Mouse (Mus musculus): Measurements from ENCODE around the gene Myrip. TPM values are rescaled to one million over a fixed set of nuclear protein-coding genes. Genes with fewer than 3 reads are reported as not detected.

Gene Myrip
- polyA plus RNA-seq, 1 experiment from 2014 or later: 5.4 TPM

DNA sequence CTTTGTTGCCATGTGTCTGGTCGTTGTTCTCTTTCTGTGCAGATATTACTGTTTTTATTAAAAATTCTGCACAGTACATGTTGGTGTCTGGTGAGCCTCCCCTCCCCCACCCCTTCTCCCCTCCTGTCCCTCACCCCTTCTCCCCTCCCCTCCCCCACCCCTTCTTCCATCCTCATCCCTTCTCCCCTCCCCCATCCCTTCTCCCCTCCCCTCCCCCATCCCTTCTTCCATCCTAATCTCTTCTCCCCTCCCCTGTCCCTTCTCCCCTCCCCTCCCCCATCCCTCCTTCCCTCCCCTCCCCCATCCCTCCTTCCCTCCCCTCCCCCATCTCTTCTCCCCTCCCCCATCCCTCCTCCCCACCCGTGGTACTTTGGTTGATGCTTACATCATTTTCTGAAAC lies 135.5 kb downstream of the Myrip start:
- no peaks in the 10 kb centered on the region for H3K27me3 ChIP-seq (ENCODE audit: control insufficient read depth, insufficient read depth, low read length)
- H3K9ac ChIP-seq (replicated peaks; ENCODE audit: low read length): no peak overlapping the region
- H3K4me1 ChIP-seq (ENCODE audit: control insufficient read depth, insufficient read depth, low read length): no peaks in the 10 kb centered on the region
- DNase-seq: no peak
- no peak overlapping the region for H3K4me3 ChIP-seq (replicated peaks; ENCODE audit: low read depth, low read length)
- no peak overlapping the region for H3K27ac ChIP-seq (replicated peaks; ENCODE audit: low read depth, low read length)
- 69% methylated on average over 2 of the region's 2 CpGs for WGBS
- no peak overlapping the region for H3K4me2 ChIP-seq (ENCODE audit: low read length)
- H3K9me3 ChIP-seq (ENCODE audit: control insufficient read depth, low read length): no peaks in the 10 kb centered on the region
- no peak for ATAC-seq (ENCODE audit: low FRiP score, low TSS enrichment)
- H3K36me3 ChIP-seq (ENCODE audit: control insufficient read depth, insufficient read depth, low read length): no peaks in the 10 kb centered on the region

DNA sequence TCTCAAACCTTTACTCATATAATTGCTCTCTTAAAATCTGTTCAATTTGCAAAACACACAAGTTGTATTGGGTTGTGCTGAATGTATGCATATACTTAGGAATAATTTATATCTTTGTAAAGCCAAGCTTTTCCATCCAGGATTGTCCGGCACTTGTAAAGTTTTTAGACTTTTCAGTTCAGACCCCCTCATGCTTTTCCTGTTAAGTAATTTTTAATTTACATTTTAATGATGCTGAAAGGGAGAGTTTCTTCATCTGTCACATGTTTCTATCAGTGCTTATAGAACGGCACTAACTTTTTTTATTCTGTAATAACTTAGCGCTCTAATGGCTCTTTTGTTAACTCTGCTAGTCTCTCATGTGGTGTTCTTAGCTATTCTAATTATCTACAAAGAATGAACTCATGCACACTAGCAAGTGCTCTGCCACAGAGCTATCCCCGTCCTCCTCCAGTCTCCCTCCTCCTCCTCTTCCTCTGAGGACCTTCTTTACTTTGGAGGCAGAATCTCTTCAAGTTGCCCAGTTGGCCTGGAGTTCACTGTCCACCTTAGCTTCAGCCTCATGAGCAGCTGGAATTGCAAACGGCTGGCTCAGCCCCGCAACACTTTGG lies 136.1 kb downstream of the Myrip start:
- WGBS: 60% methylated on average over 6 of the region's 6 CpGs
- no peak overlapping the region for H3K4me2 ChIP-seq (ENCODE audit: low read length)
- H3K27me3 ChIP-seq (ENCODE audit: control insufficient read depth, insufficient read depth, low read length): no peaks in the 10 kb centered on the region
- no peaks in the 10 kb centered on the region for H3K9me3 ChIP-seq (ENCODE audit: control insufficient read depth, low read length)
- no peaks in the 10 kb centered on the region for H3K4me1 ChIP-seq (ENCODE audit: control insufficient read depth, insufficient read depth, low read length)
- H3K4me3 ChIP-seq (replicated peaks; ENCODE audit: low read depth, low read length): no peak overlapping the region
- H3K36me3 ChIP-seq (ENCODE audit: control insufficient read depth, insufficient read depth, low read length): no peaks in the 10 kb centered on the region
- H3K27ac ChIP-seq (replicated peaks; ENCODE audit: low read depth, low read length): no peak overlapping the region
- no peak overlapping the region for H3K9ac ChIP-seq (replicated peaks; ENCODE audit: low read length)
- no peak for ATAC-seq (ENCODE audit: low FRiP score, low TSS enrichment)
- no peak for DNase-seq

DNA sequence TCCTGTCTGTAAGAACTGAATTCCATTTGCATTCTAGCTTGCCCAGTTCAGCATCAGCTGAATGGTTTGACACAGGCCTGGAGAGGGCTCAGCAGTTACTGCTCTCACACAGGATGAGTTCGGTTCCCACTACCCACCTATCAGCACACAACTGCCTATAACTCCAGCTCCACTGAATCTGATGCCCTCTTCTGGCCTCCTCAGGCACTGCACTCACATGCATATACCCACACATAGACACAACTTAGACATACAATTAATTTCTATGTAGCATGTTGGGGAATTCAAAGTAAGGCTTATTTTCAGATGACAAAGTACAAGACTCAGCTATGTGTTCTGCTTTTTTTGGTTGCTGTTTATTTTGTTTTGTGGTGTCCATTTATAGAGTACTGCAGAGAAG lies 137.0 kb downstream of the Myrip start:
- Histone ChIP-seq H3K27me3 (ENCODE audit: control insufficient read depth, insufficient read depth, low read length) (no peaks in the 10 kb centered on the region), H3K9me3 (ENCODE audit: control insufficient read depth, low read length) (no peaks in the 10 kb centered on the region), H3K4me1 (ENCODE audit: control insufficient read depth, insufficient read depth, low read length) (no peaks in the 10 kb centered on the region), H3K36me3 (ENCODE audit: control insufficient read depth, insufficient read depth, low read length) (no peaks in the 10 kb centered on the region), H3K4me2 (ENCODE audit: low read length) (no peak overlapping the region), H3K9ac (replicated peaks; ENCODE audit: low read length) (no peak overlapping the region), H3K4me3 (replicated peaks; ENCODE audit: low read depth, low read length) (no peak overlapping the region), H3K27ac (replicated peaks; ENCODE audit: low read depth, low read length) (no peak overlapping the region)
- 92% methylated on average over 1 of the region's 1 CpGs for WGBS
- DNase-seq (no peak), ATAC-seq (ENCODE audit: low FRiP score, low TSS enrichment) (no peak)

DNA sequence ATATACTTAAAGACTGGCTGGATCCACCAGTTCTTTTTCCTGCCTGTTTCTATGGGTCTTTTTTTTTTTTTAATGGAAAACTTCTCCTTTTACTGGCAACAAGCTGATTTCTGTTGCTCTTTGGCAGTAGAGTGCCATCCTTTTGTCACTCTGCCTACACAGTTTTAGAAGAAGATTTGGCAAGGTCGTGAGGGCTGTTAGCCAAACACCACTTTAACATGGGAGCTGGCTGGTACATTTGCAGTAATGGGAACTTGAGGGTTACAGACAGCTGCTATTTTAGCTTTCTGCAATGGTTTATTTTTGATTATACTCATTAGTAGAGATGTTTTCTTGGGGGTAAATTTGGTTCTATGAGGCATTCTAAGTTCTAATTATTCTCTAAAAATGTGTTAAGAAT lies 137.5 kb downstream of the Myrip start:
- no peak overlapping the region for H3K4me3 ChIP-seq (replicated peaks; ENCODE audit: low read depth, low read length)
- H3K4me1 ChIP-seq (ENCODE audit: control insufficient read depth, insufficient read depth, low read length): no peaks in the 10 kb centered on the region
- ATAC-seq (ENCODE audit: low FRiP score, low TSS enrichment) (no peak), DNase-seq (no peak)
- H3K4me2 ChIP-seq (ENCODE audit: low read length): no peak overlapping the region
- no peaks in the 10 kb centered on the region for H3K27me3 ChIP-seq (ENCODE audit: control insufficient read depth, insufficient read depth, low read length)
- no peaks in the 10 kb centered on the region for H3K36me3 ChIP-seq (ENCODE audit: control insufficient read depth, insufficient read depth, low read length)
- H3K9me3 ChIP-seq (ENCODE audit: control insufficient read depth, low read length): no peaks in the 10 kb centered on the region
- H3K9ac ChIP-seq (replicated peaks; ENCODE audit: low read length): no peak overlapping the region
- no peak overlapping the region for H3K27ac ChIP-seq (replicated peaks; ENCODE audit: low read depth, low read length)
- 82% methylated on average over 1 of the region's 1 CpGs for WGBS

DNA sequence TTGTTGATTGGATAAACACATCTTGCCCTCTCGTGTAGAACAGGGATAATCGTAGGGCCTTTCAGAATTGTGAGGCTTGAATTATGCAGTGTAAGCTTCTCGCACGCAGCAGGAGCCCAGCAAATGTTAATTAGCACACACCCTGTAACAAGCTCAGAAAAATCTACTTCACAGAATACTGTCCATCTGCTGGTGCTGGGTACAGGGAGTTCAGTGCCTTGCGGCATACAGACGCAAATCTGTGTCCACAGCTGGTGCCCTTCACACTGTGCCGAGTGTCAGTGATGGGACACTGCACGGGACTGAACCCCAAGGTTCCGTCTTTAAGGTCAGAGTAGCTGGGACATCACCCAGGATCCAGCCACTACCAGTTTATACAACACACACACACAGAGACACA lies 143.3 kb downstream of the Myrip start:
- Histone ChIP-seq H3K4me1 (ENCODE audit: control insufficient read depth, insufficient read depth, low read length) (no peaks in the 10 kb centered on the region), H3K4me2 (ENCODE audit: low read length) (no peak overlapping the region), H3K27me3 (ENCODE audit: control insufficient read depth, insufficient read depth, low read length) (no peaks in the 10 kb centered on the region), H3K4me3 (replicated peaks; ENCODE audit: low read depth, low read length) (no peak overlapping the region), H3K36me3 (ENCODE audit: control insufficient read depth, insufficient read depth, low read length) (no peaks in the 10 kb centered on the region), H3K9me3 (ENCODE audit: control insufficient read depth, low read length) (no peaks in the 10 kb centered on the region), H3K27ac (replicated peaks; ENCODE audit: low read depth, low read length) (no peak overlapping the region), H3K9ac (replicated peaks; ENCODE audit: low read length) (no peak overlapping the region)
- ATAC-seq (ENCODE audit: low FRiP score, low TSS enrichment) (no peak), DNase-seq (no peak)
- WGBS: 63% methylated on average over 9 of the region's 9 CpGs

DNA sequence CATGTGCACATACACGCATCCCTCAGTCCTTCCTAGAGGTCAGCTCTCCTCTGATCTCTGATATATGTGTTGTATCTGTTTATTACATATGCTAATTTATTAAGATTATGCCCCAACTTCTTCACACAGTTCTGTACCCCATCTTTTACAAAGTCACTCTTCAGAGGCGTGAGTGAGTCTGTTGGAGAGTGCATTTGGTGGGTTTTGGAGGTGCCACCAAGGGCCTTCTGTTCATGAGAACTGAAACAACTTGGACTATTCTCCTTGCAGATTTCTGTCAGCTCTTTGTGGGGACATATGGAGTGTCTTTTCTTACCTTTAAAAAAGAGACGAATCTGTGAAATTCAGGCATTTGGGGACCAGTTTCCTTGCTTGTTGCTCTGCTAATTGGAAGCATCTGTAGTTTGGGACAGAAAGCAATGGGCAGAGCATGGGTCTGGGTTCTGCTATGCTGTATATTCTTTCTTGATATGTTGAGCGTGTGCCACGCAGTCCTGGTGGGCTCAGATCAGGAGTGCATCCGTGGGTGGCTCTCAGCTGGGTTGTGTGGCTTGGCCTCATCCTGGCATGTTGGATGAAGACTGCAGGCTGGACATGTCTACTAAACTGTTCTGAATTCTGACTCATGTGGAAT lies 148.5 kb downstream of the Myrip start:
- no peak for ATAC-seq (ENCODE audit: low FRiP score, low TSS enrichment)
- WGBS: 87% methylated on average over 6 of the region's 6 CpGs
- Histone ChIP-seq H3K9ac (replicated peaks; ENCODE audit: low read length) (no peak overlapping the region), H3K4me3 (replicated peaks; ENCODE audit: low read depth, low read length) (no peak overlapping the region), H3K4me1 (ENCODE audit: control insufficient read depth, insufficient read depth, low read length) (no peaks in the 10 kb centered on the region), H3K27ac (replicated peaks; ENCODE audit: low read depth, low read length) (no peak overlapping the region), H3K4me2 (ENCODE audit: low read length) (no peak overlapping the region), H3K36me3 (ENCODE audit: control insufficient read depth, insufficient read depth, low read length) (no peaks in the 10 kb centered on the region), H3K9me3 (ENCODE audit: control insufficient read depth, low read length) (no peaks in the 10 kb centered on the region), H3K27me3 (ENCODE audit: control insufficient read depth, insufficient read depth, low read length) (no peaks in the 10 kb centered on the region)
- DNase-seq: no peak

DNA sequence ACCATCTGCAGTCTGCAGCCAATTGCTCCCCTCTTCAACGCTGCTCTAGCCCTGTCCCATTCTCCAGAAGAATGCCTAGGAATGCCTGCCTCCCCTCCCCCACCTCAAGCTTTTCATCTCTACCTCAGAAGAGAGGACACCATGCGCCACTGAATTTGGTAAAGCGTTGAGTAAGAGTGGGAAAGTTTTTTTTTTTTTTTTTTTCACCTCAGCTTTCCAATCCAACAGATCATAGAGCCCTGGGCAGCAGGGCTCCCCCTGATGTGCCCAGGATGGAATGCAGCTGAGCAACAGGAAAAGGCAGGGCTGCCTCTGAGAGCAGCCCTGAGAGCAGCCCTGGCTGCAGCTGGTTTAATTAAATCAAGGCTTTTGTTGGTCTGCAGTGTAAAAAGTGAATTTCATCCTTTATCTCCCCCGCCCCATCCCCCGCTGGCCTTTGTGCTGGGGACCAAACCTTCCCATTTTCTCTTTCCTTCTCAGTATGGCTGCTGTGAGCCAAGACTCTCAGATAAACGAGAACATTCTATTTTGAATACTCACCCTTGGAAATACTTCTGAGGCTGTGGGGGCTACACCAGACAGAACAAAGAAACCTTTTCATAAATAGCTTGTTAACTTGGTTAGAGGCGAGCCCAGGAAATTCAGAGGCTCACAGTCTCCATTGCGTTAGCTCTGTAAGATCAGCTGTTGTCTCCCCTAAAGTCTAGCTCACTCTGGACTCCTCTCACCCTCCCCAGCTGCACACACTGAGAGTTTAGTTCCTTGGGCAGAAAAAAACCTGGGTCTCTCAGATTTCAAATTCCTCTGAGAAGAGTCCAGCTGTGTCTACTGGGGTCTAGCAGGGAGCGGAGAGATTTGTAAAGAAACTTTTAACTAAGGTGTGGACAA lies 154.7 kb downstream of the Myrip start:
- H3K4me3 ChIP-seq (replicated peaks; ENCODE audit: low read depth, low read length): no peak overlapping the region
- DNase-seq (peak; percentile 68), ATAC-seq (ENCODE audit: low FRiP score, low TSS enrichment) (no peak)
- no peak overlapping the region for H3K4me2 ChIP-seq (ENCODE audit: low read length)
- H3K9ac ChIP-seq (replicated peaks; ENCODE audit: low read length): no peak overlapping the region
- H3K9me3 ChIP-seq (ENCODE audit: control insufficient read depth, low read length): no peaks in the 10 kb centered on the region
- no peaks in the 10 kb centered on the region for H3K4me1 ChIP-seq (ENCODE audit: control insufficient read depth, insufficient read depth, low read length)
- 10% methylated on average over 9 of the region's 9 CpGs for WGBS
- no peaks in the 10 kb centered on the region for H3K27me3 ChIP-seq (ENCODE audit: control insufficient read depth, insufficient read depth, low read length)
- H3K36me3 ChIP-seq (ENCODE audit: control insufficient read depth, insufficient read depth, low read length): no peaks in the 10 kb centered on the region
- H3K27ac ChIP-seq (replicated peaks; ENCODE audit: low read depth, low read length): 0 out of 2 replicates have a peak overlapping the region, but pooled peaks have one; percentile 52

DNA sequence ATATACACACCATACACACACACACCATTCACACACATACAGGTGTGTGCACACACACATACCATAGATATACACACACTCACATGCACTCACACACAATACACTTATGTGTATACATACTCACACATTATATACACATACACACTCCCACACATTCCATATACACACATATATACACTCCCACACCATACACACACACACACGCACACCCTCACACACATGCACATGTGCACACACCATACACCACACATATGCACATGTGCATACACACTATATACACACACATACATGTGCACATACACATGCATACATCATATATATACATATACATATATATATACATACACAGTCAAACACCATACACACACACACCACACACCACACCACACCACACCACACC lies 169.1 kb downstream of the Myrip start:
- Histone ChIP-seq H3K36me3 (ENCODE audit: control insufficient read depth, insufficient read depth, low read length) (no peaks in the 10 kb centered on the region), H3K4me1 (ENCODE audit: control insufficient read depth, insufficient read depth, low read length) (no peaks in the 10 kb centered on the region), H3K9ac (replicated peaks; ENCODE audit: low read length) (no peak overlapping the region), H3K27ac (replicated peaks; ENCODE audit: low read depth, low read length) (no peak overlapping the region), H3K4me2 (ENCODE audit: low read length) (no peak overlapping the region), H3K4me3 (replicated peaks; ENCODE audit: low read depth, low read length) (no peak overlapping the region), H3K9me3 (ENCODE audit: control insufficient read depth, low read length) (no peaks in the 10 kb centered on the region), H3K27me3 (ENCODE audit: control insufficient read depth, insufficient read depth, low read length) (no peaks in the 10 kb centered on the region)
- ATAC-seq (ENCODE audit: low FRiP score, low TSS enrichment) (no peak), DNase-seq (no peak)
- WGBS: 97% methylated on average over 1 of the region's 1 CpGs
